Mouse (Mus musculus) cortical plate, adult 2 months (tissue): ENCODE data around the gene Pif1.

Experiments
- CTCF ChIP-seq: fragments of 200-500 bp; IDR thresholded peaks from 2 replicates; pipeline ENCODE4 v1.5.1; 2011; ENCODE audit warnings: mild to moderate bottlenecking, control low read depth, low read length; ENCODE audit not compliant: insufficient read depth; ENCODE audit errors: extremely low read depth
- POLR2A ChIP-seq: fragments of 200-500 bp; IDR thresholded peaks from 2 replicates; pipeline ENCODE4 v1.6.1; 2011; ENCODE audit warnings: mild to moderate bottlenecking, low read length, control low read depth; ENCODE audit not compliant: insufficient read depth; ENCODE audit errors: extremely low read depth

DNA sequence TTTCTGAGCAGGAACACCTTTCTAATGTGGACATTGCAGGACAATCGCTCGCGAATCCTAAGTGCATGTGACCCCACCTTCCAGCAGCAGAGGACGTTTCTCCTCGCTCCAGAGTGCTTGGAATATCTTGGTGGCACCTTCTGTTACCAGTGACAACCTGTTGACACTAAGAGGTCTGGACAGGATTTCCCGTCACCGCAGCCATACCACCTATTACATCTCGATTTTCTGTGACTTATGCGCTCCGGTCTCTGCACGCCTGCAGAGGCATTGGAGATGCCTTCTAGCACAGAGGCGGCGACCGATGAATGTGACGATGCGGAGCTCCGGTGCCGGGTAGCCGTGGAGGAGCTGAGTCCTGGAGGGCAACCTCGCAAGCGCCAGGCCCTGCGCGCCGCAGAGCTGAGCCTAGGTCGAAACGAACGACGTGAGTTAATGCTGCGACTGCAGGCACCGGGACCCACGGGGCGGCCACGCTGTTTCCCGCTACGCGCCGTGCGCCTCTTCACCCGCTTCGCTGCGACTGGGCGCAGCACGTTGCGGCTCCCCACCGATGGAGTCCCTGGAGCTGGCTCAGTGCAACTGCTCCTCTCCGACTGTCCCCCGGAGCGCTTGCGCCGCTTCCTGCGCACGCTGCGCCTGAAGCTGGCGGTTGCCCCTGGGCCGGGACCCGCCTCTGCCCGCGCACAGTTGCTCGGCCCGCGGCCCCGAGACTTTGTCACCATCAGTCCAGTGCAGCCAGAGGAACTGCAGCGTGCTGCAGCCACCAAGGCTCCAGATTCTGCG is 806 bp downstream of the Pif1 start:
- TF ChIP-seq CTCF (no peak), POLR2A (no peak)
